Mouse (Mus musculus): ENCODE measurements around the gene Slc51b. TPM values are rescaled to one million over a fixed set of nuclear protein-coding genes. Genes with fewer than 3 reads are reported as not detected.

Slc51b gene
- polyA plus RNA-seq, 1 experiment: 15.0 TPM

DNA sequence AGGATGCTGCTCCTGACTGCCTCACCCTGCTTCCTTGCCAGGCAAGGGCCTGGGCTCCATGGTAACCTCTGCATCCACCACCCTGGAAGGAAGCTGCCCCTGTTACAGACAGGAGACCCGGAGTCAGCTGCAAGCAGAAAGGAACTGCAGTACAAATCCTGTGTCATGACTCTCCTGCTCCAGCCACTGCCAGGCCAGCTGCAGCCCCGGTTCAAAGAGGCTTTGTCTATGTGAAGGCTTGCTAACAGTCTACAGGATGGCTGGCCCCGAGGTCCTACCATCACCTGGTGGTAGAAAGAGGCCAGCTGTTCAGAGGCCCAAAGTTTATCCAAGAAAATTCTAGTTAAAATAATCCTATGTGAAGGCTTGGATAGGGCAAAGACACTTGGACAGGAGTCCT, 11.4 kb downstream of the Slc51b start:
- Histone ChIP-seq H3K4me3 (ENCODE audit: insufficient read depth, low read depth, low read length) (no peak overlapping the region), H3K27me3 (replicated peaks; ENCODE audit: control insufficient read depth, insufficient read depth, low read length) (no peaks in the 10 kb centered on the region), H3K4me1 (ENCODE audit: control insufficient read depth, insufficient read depth, low read length) (peaks cover 17% of the 10 kb centered on the region), H3K36me3 (ENCODE audit: control insufficient read depth, insufficient read depth, low read length) (no peaks in the 10 kb centered on the region), H3K27ac (ENCODE audit: insufficient read depth, low read depth, low read length) (no peak overlapping the region)
- DNase-seq: no peak
- no peak for TF ChIP-seq POLR2A (IDR thresholded peaks at IDR 0.05; ENCODE audit: low read depth, low read length)
- TF ChIP-seq CTCF (conservative IDR thresholded peaks at IDR 0.05; ENCODE audit: insufficient read depth, insufficient read length, low read depth, low read length): no peak
- 71% methylated on average over 3 of the region's 3 CpGs for WGBS

DNA sequence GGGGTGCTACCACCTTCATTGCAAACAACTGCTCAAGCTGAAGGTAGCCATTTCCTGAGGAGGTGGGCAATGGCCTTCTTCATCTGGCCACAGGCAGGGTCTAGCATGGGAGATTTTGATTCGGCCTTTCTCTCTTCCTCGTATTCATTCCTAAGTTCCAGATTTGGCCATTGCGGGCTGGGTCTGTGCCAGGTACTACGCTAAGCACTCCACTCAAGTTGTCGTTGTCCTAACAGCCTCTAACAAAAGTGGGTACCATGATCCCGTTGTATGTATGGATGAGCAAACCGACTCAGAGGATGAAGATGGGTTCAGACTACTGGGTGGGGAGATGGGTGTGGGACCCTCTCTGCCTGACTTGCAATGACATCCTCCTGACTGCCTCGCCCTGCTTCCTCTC, 12.4 kb downstream of the Slc51b start:
- no peak for DNase-seq
- Histone ChIP-seq H3K36me3 (ENCODE audit: control insufficient read depth, insufficient read depth, low read length) (no peaks in the 10 kb centered on the region), H3K4me3 (ENCODE audit: insufficient read depth, low read depth, low read length) (no peak overlapping the region), H3K4me1 (ENCODE audit: control insufficient read depth, insufficient read depth, low read length) (peaks cover 17% of the 10 kb centered on the region), H3K27ac (ENCODE audit: insufficient read depth, low read depth, low read length) (no peak overlapping the region), H3K27me3 (replicated peaks; ENCODE audit: control insufficient read depth, insufficient read depth, low read length) (no peaks in the 10 kb centered on the region)
- 94% methylated on average over 8 of the region's 8 CpGs for WGBS
- no peak for TF ChIP-seq POLR2A (IDR thresholded peaks at IDR 0.05; ENCODE audit: low read depth, low read length)
- no peak for TF ChIP-seq CTCF (conservative IDR thresholded peaks at IDR 0.05; ENCODE audit: insufficient read depth, insufficient read length, low read depth, low read length)

DNA sequence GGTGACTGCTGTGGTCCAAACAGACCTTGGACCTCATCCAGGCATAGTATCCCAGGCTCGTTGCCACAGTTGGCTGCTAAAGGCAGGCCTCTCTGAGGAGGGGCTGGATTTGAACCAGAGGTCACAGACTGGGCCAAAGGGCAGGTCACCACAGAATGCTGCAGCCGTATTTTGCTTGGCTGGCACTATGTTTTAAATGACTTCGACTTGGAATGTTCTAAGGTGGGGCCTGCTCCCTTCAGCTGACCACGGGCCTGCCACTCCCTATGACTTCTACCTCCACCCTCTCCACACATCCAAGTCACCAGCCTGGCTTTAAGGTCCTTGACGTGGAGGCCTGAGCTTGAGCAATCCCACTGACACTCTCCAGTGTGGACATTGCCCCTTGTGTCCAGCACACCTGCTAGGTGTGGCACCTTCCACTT, 13.9 kb downstream of the Slc51b start:
- H3K4me1 ChIP-seq (ENCODE audit: control insufficient read depth, insufficient read depth, low read length): peaks cover 22% of the 10 kb centered on the region
- no peaks in the 10 kb centered on the region for H3K27me3 ChIP-seq (replicated peaks; ENCODE audit: control insufficient read depth, insufficient read depth, low read length)
- no peaks in the 10 kb centered on the region for H3K36me3 ChIP-seq (ENCODE audit: control insufficient read depth, insufficient read depth, low read length)
- 29% methylated on average over 5 of the region's 5 CpGs for WGBS
- H3K27ac ChIP-seq (ENCODE audit: insufficient read depth, low read depth, low read length): no peak overlapping the region
- no peak for TF ChIP-seq CTCF (conservative IDR thresholded peaks at IDR 0.05; ENCODE audit: insufficient read depth, insufficient read length, low read depth, low read length)
- TF ChIP-seq POLR2A (IDR thresholded peaks at IDR 0.05; ENCODE audit: low read depth, low read length): no peak
- no peak overlapping the region for H3K4me3 ChIP-seq (ENCODE audit: insufficient read depth, low read depth, low read length)
- DNase-seq: peak; percentile 94

DNA sequence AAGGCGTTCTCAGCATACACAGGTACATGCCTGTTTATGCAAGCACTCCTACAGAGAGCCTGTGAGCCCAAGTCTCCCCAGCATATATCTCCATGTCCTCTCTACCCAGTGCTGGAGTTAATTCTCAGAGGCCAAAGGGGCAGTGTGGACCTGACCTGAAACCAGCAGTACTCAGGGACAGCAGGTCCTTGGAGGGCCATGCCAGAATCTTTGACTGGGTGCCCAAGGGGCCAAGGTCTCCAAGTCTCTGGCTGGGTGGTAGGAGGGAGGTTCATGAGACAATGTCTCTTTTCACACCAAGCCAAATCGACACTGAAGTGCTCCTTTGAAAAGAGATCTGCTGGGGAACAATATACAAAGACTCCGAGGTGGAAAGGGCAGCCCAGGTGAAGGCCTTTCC, 14.9 kb downstream of the Slc51b start:
- no peaks in the 10 kb centered on the region for H3K36me3 ChIP-seq (ENCODE audit: control insufficient read depth, insufficient read depth, low read length)
- 47% methylated on average over 3 of the region's 3 CpGs for WGBS
- peaks cover 26% of the 10 kb centered on the region for H3K4me1 ChIP-seq (ENCODE audit: control insufficient read depth, insufficient read depth, low read length)
- no peak for TF ChIP-seq CTCF (conservative IDR thresholded peaks at IDR 0.05; ENCODE audit: insufficient read depth, insufficient read length, low read depth, low read length)
- no peak for TF ChIP-seq POLR2A (IDR thresholded peaks at IDR 0.05; ENCODE audit: low read depth, low read length)
- H3K27me3 ChIP-seq (replicated peaks; ENCODE audit: control insufficient read depth, insufficient read depth, low read length): no peaks in the 10 kb centered on the region
- H3K27ac ChIP-seq (ENCODE audit: insufficient read depth, low read depth, low read length): peak overlapping the region; percentile 60
- no peak overlapping the region for H3K4me3 ChIP-seq (ENCODE audit: insufficient read depth, low read depth, low read length)
- peak; percentile 83 for DNase-seq

DNA sequence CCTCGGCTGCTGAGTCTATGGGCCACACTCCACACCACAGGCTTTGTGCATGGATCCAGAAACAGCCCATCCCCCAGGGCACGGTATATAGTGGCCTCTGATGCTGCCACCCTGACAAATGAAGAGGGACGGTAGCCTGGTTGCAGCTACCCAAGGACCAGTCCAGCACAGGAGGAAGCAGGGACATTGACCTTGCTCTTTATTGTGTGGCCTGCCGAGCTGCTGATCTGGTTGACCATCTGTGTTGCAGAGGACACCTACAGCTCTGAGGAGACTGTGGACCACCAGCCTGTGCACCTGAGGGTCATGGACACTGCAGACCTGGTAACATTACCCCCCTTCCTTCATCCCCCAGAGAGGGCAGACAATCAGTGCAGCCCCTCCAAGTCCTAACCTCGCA, 15.4 kb downstream of the Slc51b start:
- 74% methylated on average over 5 of the region's 5 CpGs for WGBS
- TF ChIP-seq CTCF (conservative IDR thresholded peaks at IDR 0.05; ENCODE audit: insufficient read depth, insufficient read length, low read depth, low read length): no peak
- no peak for TF ChIP-seq POLR2A (IDR thresholded peaks at IDR 0.05; ENCODE audit: low read depth, low read length)
- no peak for DNase-seq
- Histone ChIP-seq H3K27ac (ENCODE audit: insufficient read depth, low read depth, low read length) (peak overlapping the region; percentile 6; the same call in 1 of the 2 replicates), H3K27me3 (replicated peaks; ENCODE audit: control insufficient read depth, insufficient read depth, low read length) (no peaks in the 10 kb centered on the region), H3K36me3 (ENCODE audit: control insufficient read depth, insufficient read depth, low read length) (no peaks in the 10 kb centered on the region), H3K4me3 (ENCODE audit: insufficient read depth, low read depth, low read length) (no peak overlapping the region), H3K4me1 (ENCODE audit: control insufficient read depth, insufficient read depth, low read length) (peaks cover 26% of the 10 kb centered on the region)

DNA sequence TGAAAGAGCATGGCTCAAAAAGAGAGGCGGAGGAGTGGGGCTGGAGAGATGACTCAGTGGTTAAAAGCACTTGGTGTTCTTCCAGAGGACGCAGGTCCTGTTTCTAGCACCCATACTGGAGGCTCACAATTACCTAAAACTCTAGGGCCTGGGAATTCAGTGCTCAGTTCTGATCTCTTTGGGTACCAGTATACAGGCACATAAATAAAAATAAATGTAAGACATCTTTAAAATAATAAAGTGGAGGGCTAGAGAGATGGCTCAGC, 17.6 kb downstream of the Slc51b start:
- peak overlapping the region; percentile 32; the same call in 1 of the 2 replicates for H3K27ac ChIP-seq (ENCODE audit: insufficient read depth, low read depth, low read length)
- no peaks in the 10 kb centered on the region for H3K36me3 ChIP-seq (ENCODE audit: control insufficient read depth, insufficient read depth, low read length)
- WGBS: 55% methylated on average over 2 of the region's 2 CpGs
- no peak overlapping the region for H3K4me3 ChIP-seq (ENCODE audit: insufficient read depth, low read depth, low read length)
- DNase-seq: no peak
- H3K4me1 ChIP-seq (ENCODE audit: control insufficient read depth, insufficient read depth, low read length): peaks cover 26% of the 10 kb centered on the region
- TF ChIP-seq CTCF (conservative IDR thresholded peaks at IDR 0.05; ENCODE audit: insufficient read depth, insufficient read length, low read depth, low read length) (no peak), POLR2A (IDR thresholded peaks at IDR 0.05; ENCODE audit: low read depth, low read length) (no peak)
- H3K27me3 ChIP-seq (replicated peaks; ENCODE audit: control insufficient read depth, insufficient read depth, low read length): no peaks in the 10 kb centered on the region

DNA sequence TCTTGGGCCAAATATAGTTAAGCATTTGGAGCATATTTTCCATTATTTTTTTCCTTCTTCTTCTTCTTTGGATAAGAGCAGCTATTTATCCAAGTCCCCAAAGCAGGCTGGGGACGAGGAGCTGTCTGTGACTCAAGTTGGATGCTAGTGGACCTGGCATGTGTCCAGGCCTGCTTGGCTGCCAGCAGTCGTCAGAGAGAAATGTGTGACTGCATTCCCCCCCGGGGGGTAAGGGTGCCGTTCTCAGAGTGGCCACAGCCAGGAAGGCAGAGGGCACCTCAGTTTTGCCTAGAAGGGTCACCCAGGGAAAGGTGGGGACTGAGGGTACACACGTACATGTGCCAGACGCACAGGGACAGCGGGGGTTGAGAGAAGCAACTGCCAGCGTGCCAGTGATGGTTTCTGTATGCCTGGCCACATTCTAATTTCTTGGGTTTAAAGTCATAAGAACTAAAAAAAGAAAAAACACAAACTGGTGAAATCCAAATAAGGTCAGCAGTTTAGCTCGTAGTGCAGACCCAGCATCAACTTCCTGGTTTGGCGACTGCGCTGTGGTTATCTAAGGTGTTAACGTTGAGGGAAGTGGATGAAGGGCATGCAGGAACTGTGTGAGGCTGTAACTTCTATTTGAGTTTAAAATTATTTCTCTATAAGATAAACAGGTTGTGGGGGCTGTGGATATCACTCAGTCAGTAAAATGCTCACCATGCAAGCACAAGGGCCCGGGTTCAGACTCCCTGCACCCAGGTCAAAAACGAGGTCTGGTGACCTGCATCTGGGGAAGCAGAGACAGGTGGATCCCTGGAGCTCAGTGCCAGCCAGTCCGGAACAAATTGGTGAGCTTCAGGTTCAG, 18.2 kb downstream of the Slc51b start:
- Histone ChIP-seq H3K27ac (ENCODE audit: insufficient read depth, low read depth, low read length) (peak overlapping the region; percentile 32; the same call in 1 of the 2 replicates), H3K4me1 (ENCODE audit: control insufficient read depth, insufficient read depth, low read length) (peaks cover 26% of the 10 kb centered on the region), H3K36me3 (ENCODE audit: control insufficient read depth, insufficient read depth, low read length) (no peaks in the 10 kb centered on the region), H3K27me3 (replicated peaks; ENCODE audit: control insufficient read depth, insufficient read depth, low read length) (no peaks in the 10 kb centered on the region), H3K4me3 (ENCODE audit: insufficient read depth, low read depth, low read length) (no peak overlapping the region)
- 33% methylated on average over 15 of the region's 15 CpGs for WGBS
- TF ChIP-seq POLR2A (IDR thresholded peaks at IDR 0.05; ENCODE audit: low read depth, low read length) (no peak), CTCF (conservative IDR thresholded peaks at IDR 0.05; ENCODE audit: insufficient read depth, insufficient read length, low read depth, low read length) (no peak)
- DNase-seq: peak; percentile 90
